Mouse (Mus musculus) testis, adult 2 months (tissue): ENCODE data around the gene Ehhadh. TPM values are rescaled to one million over a fixed set of nuclear protein-coding genes. Genes with fewer than 3 reads are reported as not detected.
A peak's percentile ranks its signal among the peaks of the same experiment; 100 is the strongest.

Experiments
- H3K27ac ChIP-seq: fragments of 200-500 bp; 2 replicates; pipeline ENCODE4 v1.5.1; 2012; ENCODE audit warnings: low read depth, low read length; ENCODE audit not compliant: control insufficient read depth, insufficient read depth
- H3K27me3 ChIP-seq: fragments of 200-500 bp; 2 replicates; pipeline ENCODE4 v1.6.1; 2012; ENCODE audit warnings: mild to moderate bottlenecking, low read length, moderate library complexity; ENCODE audit not compliant: control insufficient read depth, insufficient read depth
- H3K36me3 ChIP-seq: fragments of 200-500 bp; 2 replicates; pipeline ENCODE4 v1.6.1; 2012; ENCODE audit warnings: mild to moderate bottlenecking, low read length; ENCODE audit not compliant: control insufficient read depth, insufficient read depth
- H3K4me1 ChIP-seq: fragments of 200-500 bp; 2 replicates; pipeline ENCODE4 v1.6.1; 2012; ENCODE audit warnings: low read length; ENCODE audit not compliant: control insufficient read depth, insufficient read depth
- H3K4me3 ChIP-seq: fragments of 200-500 bp; 2 replicates; pipeline ENCODE4 v1.5.1; 2012; ENCODE audit warnings: low read depth, mild to moderate bottlenecking, low read length, moderate library complexity, mixed read lengths; ENCODE audit not compliant: control insufficient read depth
- CTCF ChIP-seq: fragments of 200-500 bp; IDR thresholded peaks from 2 replicates; pipeline ENCODE4 v1.5.1; 2012; ENCODE audit warnings: low read depth, mild to moderate bottlenecking, inconsistent platforms, low read length, moderate library complexity; ENCODE audit not compliant: control insufficient read depth, insufficient read depth, insufficient replicate concordance
- POLR2A ChIP-seq: fragments of 200-500 bp; IDR thresholded peaks from 2 replicates; pipeline ENCODE4 v1.6.1; 2012; ENCODE audit warnings: low read depth, mild to moderate bottlenecking, inconsistent platforms, low read length, moderate library complexity; ENCODE audit not compliant: control insufficient read depth
- polyA plus RNA-seq: library from polyadenylated mRNA; depleted of rRNA; stranded (reverse); fragments of >200 nt; gene quantifications from 2 replicates; pipeline ENCODE4 v1.2.3, GENCODE M21; 2012

The Ehhadh gene
- polyA plus RNA-seq, 1 experiment: 0.74 TPM

DNA sequence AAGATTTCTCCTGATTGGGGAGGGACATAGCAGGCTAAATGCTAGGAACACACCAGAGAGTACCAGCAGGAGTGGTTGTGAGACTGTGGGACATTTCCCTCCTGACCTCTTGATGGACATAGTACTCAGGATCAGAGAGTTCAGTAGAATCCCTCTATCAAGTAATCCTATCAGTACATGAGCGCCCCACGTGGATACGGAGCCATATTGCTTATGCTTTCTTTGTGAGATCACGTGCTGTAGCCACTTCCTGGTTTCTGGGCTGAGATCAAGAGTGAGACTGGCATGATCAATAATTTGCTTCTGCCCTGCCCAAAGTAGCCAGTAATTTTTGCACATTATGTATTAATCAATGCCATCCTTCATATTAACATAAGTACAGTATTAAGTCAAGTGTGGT, 2.6 kb downstream of the Ehhadh start:
- Histone ChIP-seq H3K36me3 (no peaks in the 10 kb centered on the region), H3K4me1 (peaks cover 8% of the 10 kb centered on the region), H3K27ac (no peak overlapping the region), H3K4me3 (no peak overlapping the region), H3K27me3 (no peaks in the 10 kb centered on the region)
- TF ChIP-seq CTCF (no peak), POLR2A (no peak)

DNA sequence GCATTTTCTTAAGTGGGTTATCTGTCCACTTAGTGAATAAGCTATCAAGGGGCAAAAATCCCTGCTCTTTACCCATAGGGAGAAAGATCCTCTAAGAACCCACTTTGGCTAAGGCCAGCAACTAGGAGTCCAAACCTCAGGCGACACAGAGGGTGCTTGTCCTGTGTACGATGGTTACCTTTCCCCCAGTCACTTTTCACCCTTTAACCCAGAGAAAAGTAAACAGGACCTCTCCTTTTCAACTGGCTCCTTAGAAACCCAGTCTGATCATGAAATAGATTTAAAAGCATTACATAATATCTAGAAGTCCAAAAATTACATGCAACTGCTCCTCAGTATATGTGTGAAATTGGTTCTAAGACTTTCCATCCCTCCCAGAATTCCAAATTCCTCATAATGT, 4.8 kb downstream of the Ehhadh start:
- Histone ChIP-seq H3K4me1 (peaks cover 8% of the 10 kb centered on the region), H3K4me3 (no peak overlapping the region), H3K36me3 (no peaks in the 10 kb centered on the region), H3K27ac (no peak overlapping the region), H3K27me3 (no peaks in the 10 kb centered on the region)
- TF ChIP-seq CTCF (no peak), POLR2A (no peak)

DNA sequence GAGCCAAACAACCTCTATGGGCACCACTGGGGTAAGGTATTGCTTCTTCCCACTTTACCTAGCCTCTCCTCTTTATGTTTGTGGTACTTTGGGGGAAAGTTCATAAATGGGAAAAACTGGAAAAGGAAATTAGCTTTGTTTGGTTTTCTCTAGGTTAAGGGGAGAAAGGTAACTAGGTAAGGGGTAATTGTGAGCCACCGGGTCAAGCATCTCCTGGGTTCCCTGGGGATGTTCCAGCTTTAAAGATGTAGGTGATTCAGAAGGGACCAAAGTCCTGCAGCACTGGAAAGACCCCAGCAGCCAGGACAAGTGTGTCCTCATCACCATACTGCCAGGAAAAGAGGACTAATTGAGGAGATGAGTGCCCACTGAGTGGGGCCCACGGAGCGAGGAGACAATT, 5.7 kb downstream of the Ehhadh start:
- H3K4me1 ChIP-seq: peaks cover 5% of the 10 kb centered on the region
- no peak for TF ChIP-seq POLR2A
- no peak for TF ChIP-seq CTCF
- no peak overlapping the region for H3K27ac ChIP-seq
- no peaks in the 10 kb centered on the region for H3K36me3 ChIP-seq
- H3K27me3 ChIP-seq: no peaks in the 10 kb centered on the region
- no peak overlapping the region for H3K4me3 ChIP-seq

DNA sequence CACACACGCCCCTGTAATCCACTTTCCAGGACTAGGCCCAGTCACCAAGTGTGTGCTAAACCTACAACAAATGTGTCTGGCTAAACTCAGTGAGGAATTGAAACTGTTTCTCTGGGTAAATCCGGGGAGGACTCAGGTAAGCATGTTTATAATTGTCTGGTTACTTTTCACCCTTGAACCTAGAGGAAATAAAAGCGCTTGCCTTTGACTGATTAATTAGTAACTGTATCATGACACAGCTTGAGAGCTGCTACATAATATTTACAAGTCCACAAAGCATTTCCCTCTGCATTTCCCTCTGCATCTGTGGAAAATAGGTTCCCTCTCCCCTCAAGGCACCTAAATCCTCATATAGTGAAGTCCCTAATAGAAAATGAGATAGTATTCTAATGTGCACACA, 6.3 kb downstream of the Ehhadh start:
- no peak overlapping the region for H3K27ac ChIP-seq
- H3K4me1 ChIP-seq: peaks cover 5% of the 10 kb centered on the region
- no peak overlapping the region for H3K4me3 ChIP-seq
- no peaks in the 10 kb centered on the region for H3K36me3 ChIP-seq
- no peaks in the 10 kb centered on the region for H3K27me3 ChIP-seq
- TF ChIP-seq CTCF (no peak), POLR2A (no peak)

DNA sequence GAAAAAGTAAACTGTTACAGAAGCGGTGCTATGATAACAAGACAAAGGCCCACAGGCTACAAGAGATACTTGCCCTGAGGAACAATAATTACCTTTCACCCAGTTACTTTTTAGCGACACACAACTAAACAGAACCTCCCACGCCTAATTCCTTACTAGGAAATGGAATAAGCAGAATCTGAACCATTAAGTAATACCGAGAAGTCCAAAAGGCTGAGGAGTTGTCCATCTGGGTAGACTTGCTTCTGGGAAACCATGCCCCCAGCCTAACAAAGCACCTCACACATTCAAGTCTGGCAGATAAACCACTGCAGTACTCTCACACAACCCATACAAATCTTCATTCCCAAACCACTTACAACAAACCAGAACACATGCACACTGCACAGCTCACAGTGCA, 8.5 kb downstream of the Ehhadh start:
- Histone ChIP-seq H3K27me3 (no peaks in the 10 kb centered on the region), H3K4me3 (no peak overlapping the region), H3K4me1 (no peaks in the 10 kb centered on the region), H3K36me3 (no peaks in the 10 kb centered on the region), H3K27ac (no peak overlapping the region)
- no peak for TF ChIP-seq POLR2A
- TF ChIP-seq CTCF: no peak

DNA sequence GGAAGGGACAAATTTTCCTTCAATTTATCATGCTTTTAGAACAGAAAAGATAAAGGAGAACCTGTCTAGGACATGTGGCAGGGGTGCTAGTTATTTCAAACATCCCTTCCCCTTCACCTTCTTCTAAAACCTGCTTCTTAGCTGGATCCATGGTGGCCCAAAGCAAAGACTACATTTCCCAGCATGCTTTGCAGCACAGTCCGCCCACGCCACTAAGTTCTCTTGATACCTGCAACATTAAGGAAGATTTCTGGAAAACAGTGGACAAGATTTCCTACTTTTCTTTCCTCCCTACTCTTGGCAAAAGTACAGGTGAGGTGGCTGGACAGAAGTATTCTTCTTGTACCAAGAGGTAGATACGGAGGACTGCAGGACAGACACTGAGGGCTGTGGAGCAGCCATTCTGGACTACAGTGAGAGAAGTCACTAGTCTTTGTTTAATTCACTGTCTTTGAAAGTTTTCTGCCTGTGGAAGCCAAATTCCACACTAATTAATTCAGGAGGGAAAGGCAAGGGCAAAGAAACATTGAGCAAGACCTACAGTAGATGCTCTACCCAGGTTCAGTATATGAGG, 9.2 kb downstream of the Ehhadh start:
- no peaks in the 10 kb centered on the region for H3K27me3 ChIP-seq
- H3K27ac ChIP-seq: peak overlapping the region; percentile 5; the same call in 1 of the 2 replicates
- no peak for TF ChIP-seq POLR2A
- TF ChIP-seq CTCF: no peak
- no peaks in the 10 kb centered on the region for H3K36me3 ChIP-seq
- no peak overlapping the region; the same call in 1 of the 2 replicates for H3K4me3 ChIP-seq
- H3K4me1 ChIP-seq: no peaks in the 10 kb centered on the region

DNA sequence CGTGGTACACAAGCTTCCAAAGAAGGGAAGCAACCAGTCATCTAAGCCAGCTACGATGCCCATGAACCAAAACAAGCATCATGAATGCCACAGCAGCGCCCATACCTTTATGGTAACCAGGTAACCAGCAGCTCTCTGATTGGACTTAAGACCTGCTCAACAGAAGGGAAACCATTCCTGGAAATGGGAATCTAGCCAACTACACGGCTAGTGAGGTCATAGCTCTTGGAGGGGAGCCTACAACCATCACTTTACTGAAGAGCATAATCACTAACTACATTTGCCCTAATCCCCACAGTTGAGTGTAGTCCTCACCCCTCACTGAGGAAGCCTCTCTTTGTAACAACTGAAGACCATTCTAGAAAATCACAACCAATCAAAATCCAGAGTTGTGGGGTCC, 12.9 kb downstream of the Ehhadh start:
- Histone ChIP-seq H3K4me3 (no peak overlapping the region), H3K36me3 (no peaks in the 10 kb centered on the region), H3K27ac (no peak overlapping the region), H3K4me1 (no peaks in the 10 kb centered on the region), H3K27me3 (no peaks in the 10 kb centered on the region)
- TF ChIP-seq CTCF (no peak), POLR2A (no peak)

DNA sequence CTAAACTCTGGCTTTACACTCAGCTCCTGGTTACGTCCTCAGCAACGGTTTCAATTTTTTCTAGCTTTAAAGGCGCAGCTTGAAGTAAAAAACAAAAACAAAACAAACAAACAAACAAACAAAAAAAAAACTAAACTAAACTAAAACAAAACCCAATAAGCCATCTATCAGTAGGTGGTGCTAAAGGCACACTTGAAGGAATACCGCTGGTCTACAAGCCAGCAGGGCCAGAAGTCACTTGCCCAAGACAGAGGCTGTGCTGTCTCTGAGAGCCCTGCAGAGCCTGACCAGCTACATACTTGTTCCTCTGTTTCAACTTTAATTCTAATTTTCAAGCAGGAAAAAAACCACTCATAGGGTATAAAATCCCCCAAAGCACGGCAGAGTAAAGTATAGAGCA, 17.9 kb downstream of the Ehhadh start:
- H3K36me3 ChIP-seq: no peaks in the 10 kb centered on the region
- H3K27ac ChIP-seq: no peak overlapping the region
- no peaks in the 10 kb centered on the region for H3K4me1 ChIP-seq
- TF ChIP-seq CTCF (no peak), POLR2A (no peak)
- no peaks in the 10 kb centered on the region for H3K27me3 ChIP-seq
- no peak overlapping the region for H3K4me3 ChIP-seq
